Mouse (Mus musculus): ENCODE measurements around the gene Fbxo39.

Fbxo39 gene

GRCm38 (mm10) chr11:72314151-72314895 lies at the start of gene Fbxo39:
Gene Fbxo39, plus strand, starts transcription at chr11:72314444.
- peak; percentile 79 for DNase-seq (ENCODE audit: low read depth, low spot score)

GRCm38 (mm10) chr11:72265483-72265882 lies 48.8 kb upstream of the Fbxo39 start:
- DNase-seq (ENCODE audit: low read depth, low spot score) = peak; percentile 34

GRCm38 (mm10) chr11:72266207-72266959 lies 47.9 kb upstream of the Fbxo39 start:
- peak; percentile 77 for DNase-seq (ENCODE audit: low read depth, low spot score)

GRCm38 (mm10) chr11:72266960-72267560 lies 47.2 kb upstream of the Fbxo39 start, which contains the start of gene Slc13a5:
Gene Slc13a5, minus strand, starts transcription at chr11:72267222.
- DNase-seq (ENCODE audit: low read depth, low spot score) = peak; percentile 56

- no peak for DNase-seq (ENCODE audit: low read depth, low spot score)
Measured at GRCm38 (mm10) chr11:72271761-72272160, 42.5 kb upstream of the Fbxo39 start.

GRCm38 (mm10) chr11:72273341-72273740 lies 40.9 kb upstream of the Fbxo39 start:
- DNase-seq (ENCODE audit: low read depth, low spot score) = no peak

GRCm38 (mm10) chr11:72281143-72281851 lies 32.9 kb upstream of the Fbxo39 start:
- no peak for DNase-seq (ENCODE audit: low read depth, low spot score)

- no peak for DNase-seq (ENCODE audit: low read depth, low spot score)
Measured at GRCm38 (mm10) chr11:72281852-72282400, 32.3 kb upstream of the Fbxo39 start.

- peak; percentile 40 for DNase-seq (ENCODE audit: low read depth, low spot score)
Measured at GRCm38 (mm10) chr11:72283486-72284224, 30.6 kb upstream of the Fbxo39 start.

- DNase-seq (ENCODE audit: low read depth, low spot score) = peak; percentile 78
Measured at GRCm38 (mm10) chr11:72284532-72285182, 29.6 kb upstream of the Fbxo39 start.

- peak; percentile 78 for DNase-seq (ENCODE audit: low read depth, low spot score)
Measured at GRCm38 (mm10) chr11:72285971-72286480, 28.2 kb upstream of the Fbxo39 start.

- DNase-seq (ENCODE audit: low read depth, low spot score) = peak; percentile 71
Measured at GRCm38 (mm10) chr11:72286651-72287050, 27.6 kb upstream of the Fbxo39 start.

GRCm38 (mm10) chr11:72287126-72287525 lies 27.1 kb upstream of the Fbxo39 start:
- peak; percentile 93 for DNase-seq (ENCODE audit: low read depth, low spot score)

- DNase-seq (ENCODE audit: low read depth, low spot score) = peak; percentile 79
Measured at GRCm38 (mm10) chr11:72287543-72287942, 26.7 kb upstream of the Fbxo39 start.

- no peak for DNase-seq (ENCODE audit: low read depth, low spot score)
Measured at GRCm38 (mm10) chr11:72293116-72293515, 21.1 kb upstream of the Fbxo39 start.

GRCm38 (mm10) chr11:72301334-72301733 lies 12.9 kb upstream of the Fbxo39 start, which contains the start of gene Xaf1:
Gene Xaf1, plus strand, starts transcription at chr11:72301629.
- DNase-seq (ENCODE audit: low read depth, low spot score) = peak; percentile 95

GRCm38 (mm10) chr11:72302230-72302629 lies 12.0 kb upstream of the Fbxo39 start:
- no peak for DNase-seq (ENCODE audit: low read depth, low spot score)

GRCm38 (mm10) chr11:72307461-72307860 lies 6.8 kb upstream of the Fbxo39 start:
- DNase-seq (ENCODE audit: low read depth, low spot score) = no peak

- DNase-seq (ENCODE audit: low read depth, low spot score) = no peak
Measured at GRCm38 (mm10) chr11:72308982-72309381, 5.3 kb upstream of the Fbxo39 start.

- no peak for DNase-seq (ENCODE audit: low read depth, low spot score)
Measured at GRCm38 (mm10) chr11:72310491-72310890, 3.8 kb upstream of the Fbxo39 start.
